Mouse (Mus musculus): ENCODE measurements around the gene Ralgapa1. TPM values are rescaled to one million over a fixed set of nuclear protein-coding genes. Genes with fewer than 3 reads are reported as not detected.

Ralgapa1 gene
- total and polyA plus RNA-seq, 2 experiments from 2014 or later = 18.8 to 146 TPM

- Histone ChIP-seq H3K27me3 (ENCODE audit: insufficient read depth, low read length) (no peaks in the 10 kb centered on the region), H3K27ac (ENCODE audit: low read depth, low read length) (no peak overlapping the region), H3K9ac (replicated peaks; ENCODE audit: low read length, poor library complexity, severe bottlenecking) (no peak overlapping the region), H3K4me3 (ENCODE audit: low read depth, low read length) (no peak overlapping the region), H3K9me3 (ENCODE audit: low read length) (no peaks in the 10 kb centered on the region), H3K4me1 (ENCODE audit: insufficient read depth, low read length) (peaks cover 3% of the 10 kb centered on the region; the same call in 1 of the 2 replicates), H3K36me3 (ENCODE audit: insufficient read depth, low read length) (no peaks in the 10 kb centered on the region), H3K4me2 (ENCODE audit: low read depth, low read length, poor library complexity, severe bottlenecking) (no peak overlapping the region)
- no peak for TF ChIP-seq CTCF (IDR thresholded peaks at IDR 0.05)
- WGBS = 86% methylated on average over 8 of the region's 8 CpGs
- ATAC-seq (ENCODE audit: low FRiP score) = no peak
- no peak for DNase-seq (ENCODE audit: low spot score)
Observed at GRCm38 (mm10) chr12:55834891-55835290, 13.9 kb upstream of the Ralgapa1 start.

GRCm38 (mm10) chr12:55833906-55834625 is 13.1 kb upstream of the Ralgapa1 start:
- no peak for DNase-seq (ENCODE audit: low spot score)

DNA sequence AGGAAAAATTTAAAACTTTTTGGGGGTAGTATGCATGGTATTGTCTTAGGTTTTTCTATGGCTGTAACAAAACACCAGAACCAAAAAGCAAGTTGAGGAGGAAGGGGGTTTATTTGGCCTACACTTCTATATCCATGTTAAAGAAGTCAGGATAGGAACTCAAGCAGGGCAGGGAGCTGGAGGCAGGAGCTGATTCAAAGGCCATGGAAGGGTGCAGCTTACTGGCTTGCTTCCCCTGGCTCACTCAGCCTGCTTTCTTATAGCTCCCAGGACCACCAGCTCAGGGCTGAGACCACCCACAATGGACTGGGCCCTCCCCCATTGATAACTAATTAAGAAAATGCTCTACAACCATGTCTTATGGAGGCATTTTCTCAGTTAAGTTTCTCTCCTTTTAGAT is 12.0 kb upstream of the Ralgapa1 start:
- no peak for TF ChIP-seq CTCF (IDR thresholded peaks at IDR 0.05)
- Histone ChIP-seq H3K4me2 (ENCODE audit: low read depth, low read length, poor library complexity, severe bottlenecking) (no peak overlapping the region), H3K9me3 (ENCODE audit: low read length) (no peaks in the 10 kb centered on the region), H3K4me1 (ENCODE audit: insufficient read depth, low read length) (peaks cover 3% of the 10 kb centered on the region; the same call in 1 of the 2 replicates), H3K9ac (replicated peaks; ENCODE audit: low read length, poor library complexity, severe bottlenecking) (no peak overlapping the region), H3K36me3 (ENCODE audit: insufficient read depth, low read length) (no peaks in the 10 kb centered on the region), H3K27me3 (ENCODE audit: insufficient read depth, low read length) (no peaks in the 10 kb centered on the region), H3K4me3 (ENCODE audit: low read depth, low read length) (no peak overlapping the region), H3K27ac (ENCODE audit: low read depth, low read length) (no peak overlapping the region)
- ATAC-seq (ENCODE audit: low FRiP score) = no peak
- DNase-seq (ENCODE audit: low spot score) = no peak

More at GRCm38 (mm10) chr12:55833906-55834625, 13.1 kb upstream of the Ralgapa1 start:
- Histone ChIP-seq H3K27ac (ENCODE audit: low read depth, low read length) (no peak overlapping the region), H3K4me2 (ENCODE audit: low read depth, low read length, poor library complexity, severe bottlenecking) (no peak overlapping the region), H3K4me1 (ENCODE audit: insufficient read depth, low read length) (peaks cover 3% of the 10 kb centered on the region; the same call in 1 of the 2 replicates), H3K9ac (replicated peaks; ENCODE audit: low read length, poor library complexity, severe bottlenecking) (no peak overlapping the region), H3K36me3 (ENCODE audit: insufficient read depth, low read length) (no peaks in the 10 kb centered on the region), H3K4me3 (ENCODE audit: low read depth, low read length) (no peak overlapping the region), H3K27me3 (ENCODE audit: insufficient read depth, low read length) (no peaks in the 10 kb centered on the region), H3K9me3 (ENCODE audit: low read length) (no peaks in the 10 kb centered on the region)
- WGBS = 75% methylated on average over 9 of the region's 9 CpGs
- no peak for TF ChIP-seq CTCF (IDR thresholded peaks at IDR 0.05)
- ATAC-seq (ENCODE audit: low FRiP score) = no peak

GRCm38 (mm10) chr12:55831101-55831500 is 10.1 kb upstream of the Ralgapa1 start:
- WGBS = 22% methylated on average over 2 of the region's 2 CpGs
- Histone ChIP-seq H3K4me2 (ENCODE audit: low read depth, low read length, poor library complexity, severe bottlenecking) (no peak overlapping the region), H3K4me3 (ENCODE audit: low read depth, low read length) (no peak overlapping the region), H3K36me3 (ENCODE audit: insufficient read depth, low read length) (no peaks in the 10 kb centered on the region), H3K27me3 (ENCODE audit: insufficient read depth, low read length) (no peaks in the 10 kb centered on the region), H3K27ac (ENCODE audit: low read depth, low read length) (no peak overlapping the region), H3K9ac (replicated peaks; ENCODE audit: low read length, poor library complexity, severe bottlenecking) (no peak overlapping the region), H3K9me3 (ENCODE audit: low read length) (no peaks in the 10 kb centered on the region), H3K4me1 (ENCODE audit: insufficient read depth, low read length) (no peaks in the 10 kb centered on the region)
- peak; percentile 70 for DNase-seq (ENCODE audit: low spot score)
- peak; percentile 85 for TF ChIP-seq CTCF (IDR thresholded peaks at IDR 0.05)
- no peak for ATAC-seq (ENCODE audit: low FRiP score)

DNA sequence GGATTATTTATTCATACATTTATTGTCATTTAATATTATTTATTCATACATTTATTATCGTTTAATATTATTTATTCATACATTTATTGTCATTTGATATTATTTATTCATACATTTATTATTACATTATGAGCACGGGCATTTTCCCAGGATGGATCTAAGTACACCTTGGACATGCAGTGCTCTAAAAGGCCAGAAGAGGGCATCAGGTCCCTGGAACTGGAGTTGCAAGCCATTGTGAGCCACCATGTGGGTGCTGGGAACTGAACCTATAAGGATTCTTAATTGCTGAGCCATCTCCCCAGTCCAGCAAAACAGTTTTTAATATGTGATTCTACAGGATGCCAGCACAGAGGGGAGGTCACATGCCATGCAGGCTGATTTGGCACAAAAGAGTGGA is 4.6 kb upstream of the Ralgapa1 start:
- 83% methylated on average over 2 of the region's 2 CpGs for WGBS
- H3K4me3 ChIP-seq (ENCODE audit: low read depth, low read length) = no peak overlapping the region
- H3K4me2 ChIP-seq (ENCODE audit: low read depth, low read length, poor library complexity, severe bottlenecking) = no peak overlapping the region
- no peak overlapping the region for H3K27ac ChIP-seq (ENCODE audit: low read depth, low read length)
- H3K4me1 ChIP-seq (ENCODE audit: insufficient read depth, low read length) = no peaks in the 10 kb centered on the region
- no peaks in the 10 kb centered on the region for H3K9me3 ChIP-seq (ENCODE audit: low read length)
- DNase-seq (ENCODE audit: low spot score) (no peak), ATAC-seq (ENCODE audit: low FRiP score) (no peak)
- TF ChIP-seq CTCF (IDR thresholded peaks at IDR 0.05) = peak; percentile 31; the same call in 1 of the 2 replicates
- H3K27me3 ChIP-seq (ENCODE audit: insufficient read depth, low read length) = no peaks in the 10 kb centered on the region
- no peaks in the 10 kb centered on the region for H3K36me3 ChIP-seq (ENCODE audit: insufficient read depth, low read length)
- no peak overlapping the region for H3K9ac ChIP-seq (replicated peaks; ENCODE audit: low read length, poor library complexity, severe bottlenecking)

GRCm38 (mm10) chr12:55824027-55824426 is 3.1 kb upstream of the Ralgapa1 start:
- Histone ChIP-seq H3K27ac (ENCODE audit: low read depth, low read length) (no peak overlapping the region), H3K36me3 (ENCODE audit: insufficient read depth, low read length) (no peaks in the 10 kb centered on the region), H3K4me3 (ENCODE audit: low read depth, low read length) (no peak overlapping the region), H3K9me3 (ENCODE audit: low read length) (no peaks in the 10 kb centered on the region), H3K4me2 (ENCODE audit: low read depth, low read length, poor library complexity, severe bottlenecking) (no peak overlapping the region), H3K27me3 (ENCODE audit: insufficient read depth, low read length) (no peaks in the 10 kb centered on the region), H3K9ac (replicated peaks; ENCODE audit: low read length, poor library complexity, severe bottlenecking) (no peak overlapping the region), H3K4me1 (ENCODE audit: insufficient read depth, low read length) (peaks cover 1% of the 10 kb centered on the region; the same call in 1 of the 2 replicates)
- ATAC-seq (ENCODE audit: low FRiP score) = no peak
- DNase-seq (ENCODE audit: low spot score) = no peak
- TF ChIP-seq CTCF (IDR thresholded peaks at IDR 0.05) = no peak
- WGBS = 81% methylated on average over 6 of the region's 6 CpGs
